Mouse (Mus musculus): ENCODE data around the gene Ankib1. TPM values are rescaled to one million over a fixed set of nuclear protein-coding genes. Genes with fewer than 3 reads are reported as not detected.
"Not testable (repeated sequence)": the region's sequence is repeated elsewhere in the genome, so short reads cannot be mapped to it uniquely, and the experiment has no call there.

Ankib1 gene
- polyA plus RNA-seq, 1 experiment from 2014 or later, result 15.6 TPM

- WGBS, result 92% methylated on average over 4 of the region's 4 CpGs
- H3K4me2 ChIP-seq, result no peak overlapping the region
- no peak overlapping the region for H3K27ac ChIP-seq
- H3K9ac ChIP-seq, result no peak overlapping the region
- H3K4me3 ChIP-seq, result no peak overlapping the region
- no peaks in the 10 kb centered on the region for H3K27me3 ChIP-seq
- ATAC-seq, result no peak
- H3K9me3 ChIP-seq (replicated peaks), result no peaks in the 10 kb centered on the region; the same call in 1 of the 2 replicates
- no peaks in the 10 kb centered on the region for H3K4me1 ChIP-seq
- no peaks in the 10 kb centered on the region for H3K36me3 ChIP-seq (ENCODE audit: poor library complexity, severe bottlenecking)
Observed at GRCm38 (mm10) chr5:3653801-3654200, 148.9 kb downstream of the Ankib1 start.

DNA sequence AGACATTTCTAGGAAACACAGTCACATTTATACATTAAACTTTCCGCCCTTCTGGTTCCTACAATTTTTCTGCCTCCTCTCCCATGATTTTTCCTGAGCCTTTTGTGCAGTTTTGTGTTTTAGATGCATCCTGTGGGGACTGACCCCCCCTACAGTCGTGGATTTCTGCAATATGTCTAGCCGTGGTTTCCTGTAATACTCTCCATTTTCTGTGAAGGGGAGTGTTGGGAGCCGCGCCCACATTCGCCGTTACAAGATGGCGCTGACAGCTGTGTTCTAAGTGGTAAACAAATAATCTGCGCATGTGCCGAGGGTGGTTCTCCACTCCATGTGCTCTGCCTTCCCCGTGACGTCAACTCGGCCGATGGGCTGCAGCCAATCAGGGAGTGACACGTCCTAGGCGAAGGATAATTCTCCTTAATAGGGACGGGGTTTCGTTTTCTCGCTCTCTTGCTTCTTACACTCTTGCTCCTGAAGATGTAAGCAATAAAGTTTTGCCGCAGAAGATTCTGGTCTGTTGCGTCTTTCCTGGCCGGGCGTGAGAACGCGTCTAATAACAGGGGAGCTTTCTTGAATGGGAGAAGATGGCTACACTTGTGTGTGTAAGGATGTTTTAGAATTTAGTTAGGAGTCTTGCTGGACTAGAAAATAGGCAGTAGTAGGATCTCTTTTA lies 149.7 kb downstream of the Ankib1 start:
- H3K4me3 ChIP-seq; H3K27me3 ChIP-seq; H3K4me1 ChIP-seq; H3K9ac ChIP-seq; H3K4me2 ChIP-seq; ATAC-seq; H3K27ac ChIP-seq; H3K36me3 ChIP-seq (ENCODE audit: poor library complexity, severe bottlenecking); H3K9me3 ChIP-seq (replicated peaks): not testable (repeated sequence)
- WGBS, result 93% methylated on average over 19 of the region's 25 CpGs

- no peaks in the 10 kb centered on the region for H3K36me3 ChIP-seq (ENCODE audit: poor library complexity, severe bottlenecking)
- ATAC-seq, result no peak
Observed at GRCm38 (mm10) chr5:3651621-3652020, 151.1 kb downstream of the Ankib1 start.

GRCm38 (mm10) chr5:3650881-3651280 lies 151.8 kb downstream of the Ankib1 start, which contains the start of gene Tmbim7:
Gene Tmbim7, plus strand, starts transcription at chr5:3651181.
- no peak within 1 kb of the TSS for H3K9ac ChIP-seq
- 63% methylated on average over 6 of the region's 6 CpGs for WGBS
- H3K4me3 ChIP-seq, result no peak within 1 kb of the TSS
- no peaks in the 10 kb centered on the region for H3K9me3 ChIP-seq (replicated peaks)
- no peaks in the 10 kb centered on the region for H3K36me3 ChIP-seq (ENCODE audit: poor library complexity, severe bottlenecking)
- H3K27me3 ChIP-seq, result no peaks in the 10 kb centered on the region
- no peak within 1 kb of the TSS for H3K27ac ChIP-seq
- no peak within 1 kb of the TSS for H3K4me2 ChIP-seq
- no peak for ATAC-seq
- peaks cover 7% of the 10 kb centered on the region for H3K4me1 ChIP-seq

More at GRCm38 (mm10) chr5:3651621-3652020, 151.1 kb downstream of the Ankib1 start:
- Histone ChIP-seq H3K27me3 (no peaks in the 10 kb centered on the region), H3K9ac (no peak overlapping the region), H3K4me1 (peaks cover 1% of the 10 kb centered on the region), H3K27ac (no peak overlapping the region), H3K9me3 (replicated peaks) (no peaks in the 10 kb centered on the region), H3K4me2 (no peak overlapping the region), H3K4me3 (no peak overlapping the region)
- WGBS, result 87% methylated on average over 5 of the region's 5 CpGs

DNA sequence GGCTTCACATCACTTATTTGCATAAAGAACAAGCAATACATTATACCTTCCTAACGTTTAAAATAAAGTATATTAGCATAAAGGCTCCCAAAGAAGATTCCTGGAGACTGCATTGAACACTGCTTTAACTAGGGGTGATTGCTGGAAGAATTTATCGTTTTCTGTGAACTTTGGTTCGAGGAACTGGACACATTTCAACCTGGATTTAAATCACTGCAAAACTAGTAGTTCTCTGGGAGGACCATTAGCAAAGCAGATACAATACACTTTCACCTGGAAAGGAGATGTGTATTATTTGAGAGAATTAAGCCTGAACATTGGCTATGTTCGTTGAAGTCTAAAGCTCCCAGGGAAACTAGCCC lies 153.9 kb downstream of the Ankib1 start:
- WGBS, result 75% methylated on average over 4 of the region's 4 CpGs
- Histone ChIP-seq H3K4me2 (no peak overlapping the region), H3K27me3 (no peaks in the 10 kb centered on the region), H3K36me3 (ENCODE audit: poor library complexity, severe bottlenecking) (peaks cover 9% of the 10 kb centered on the region), H3K27ac (no peak overlapping the region), H3K4me1 (peaks cover 13% of the 10 kb centered on the region), H3K9me3 (replicated peaks) (no peaks in the 10 kb centered on the region), H3K9ac (no peak overlapping the region), H3K4me3 (no peak overlapping the region)
- ATAC-seq, result no peak

GRCm38 (mm10) chr5:3648206-3648848 lies 154.4 kb downstream of the Ankib1 start:
- peak overlapping the region; percentile 90 for H3K4me3 ChIP-seq
- no peak overlapping the region for H3K27ac ChIP-seq
- peak; percentile 50 for ATAC-seq
- H3K9ac ChIP-seq, result no peak overlapping the region
- peak overlapping the region; percentile 28; the same call in 1 of the 2 replicates for H3K4me2 ChIP-seq
- peaks cover 13% of the 10 kb centered on the region for H3K36me3 ChIP-seq (ENCODE audit: poor library complexity, severe bottlenecking)
- peaks cover 13% of the 10 kb centered on the region for H3K4me1 ChIP-seq
- H3K27me3 ChIP-seq, result no peaks in the 10 kb centered on the region
- H3K9me3 ChIP-seq (replicated peaks), result no peaks in the 10 kb centered on the region
- 57% methylated on average over 4 of the region's 4 CpGs for WGBS

GRCm38 (mm10) chr5:3647708-3648121 lies 155.0 kb downstream of the Ankib1 start:
- Histone ChIP-seq H3K9ac (peak overlapping the region; percentile 87), H3K36me3 (ENCODE audit: poor library complexity, severe bottlenecking) (peaks cover 17% of the 10 kb centered on the region), H3K4me2 (peak overlapping the region; percentile 67), H3K4me1 (peaks cover 13% of the 10 kb centered on the region), H3K9me3 (replicated peaks) (no peaks in the 10 kb centered on the region), H3K4me3 (peak overlapping the region; percentile 90), H3K27me3 (no peaks in the 10 kb centered on the region), H3K27ac (peak overlapping the region; percentile 91)
- WGBS, result 0% methylated on average over 26 of the region's 46 CpGs
- ATAC-seq, result peak; percentile 97

DNA sequence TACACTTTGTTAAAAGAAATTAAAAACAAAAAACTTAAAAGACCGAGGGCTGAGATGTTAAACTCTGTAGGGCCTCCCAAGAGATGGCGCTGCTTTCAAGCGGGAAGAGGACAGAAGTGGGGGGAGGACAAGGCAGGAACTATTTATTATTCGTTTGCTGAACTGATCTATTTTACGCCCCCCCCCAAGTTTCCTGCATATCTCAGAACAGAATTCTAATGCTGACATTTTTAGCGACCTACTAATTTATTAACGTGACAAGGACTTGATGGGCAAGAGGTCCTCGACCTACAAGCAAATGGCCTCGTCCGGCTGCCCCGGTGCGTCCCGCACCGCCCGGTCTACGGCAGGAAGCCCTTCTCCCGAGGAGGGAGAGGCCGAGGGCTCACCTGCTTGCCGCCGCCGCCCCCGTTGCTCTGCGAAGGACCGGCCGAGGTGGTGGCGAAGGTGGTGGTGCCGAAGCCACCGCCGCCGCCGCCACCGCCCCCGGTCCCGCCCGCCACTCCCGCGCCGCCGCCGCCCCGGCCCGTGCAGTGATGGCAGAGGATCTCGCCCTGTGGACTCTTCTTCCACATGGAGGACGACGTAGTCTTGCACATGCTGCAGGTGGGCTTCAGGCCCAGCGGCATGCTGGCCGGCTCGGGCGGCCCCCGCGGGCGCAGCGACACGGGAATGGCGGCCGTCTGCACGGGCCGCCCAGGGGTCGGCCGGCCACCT lies 155.6 kb downstream of the Ankib1 start:
- H3K4me3 ChIP-seq, result peak overlapping the region; percentile 90
- WGBS, result under 1% methylated on average over 41 of the region's 60 CpGs
- H3K4me2 ChIP-seq, result peak overlapping the region; percentile 67
- H3K4me1 ChIP-seq, result peaks cover 13% of the 10 kb centered on the region
- peak; percentile 60 for ATAC-seq
- peak overlapping the region; percentile 87 for H3K9ac ChIP-seq
- peaks cover 19% of the 10 kb centered on the region for H3K36me3 ChIP-seq (ENCODE audit: poor library complexity, severe bottlenecking)
- no peaks in the 10 kb centered on the region for H3K27me3 ChIP-seq
- no peaks in the 10 kb centered on the region for H3K9me3 ChIP-seq (replicated peaks)
- peak overlapping the region; percentile 91 for H3K27ac ChIP-seq

DNA sequence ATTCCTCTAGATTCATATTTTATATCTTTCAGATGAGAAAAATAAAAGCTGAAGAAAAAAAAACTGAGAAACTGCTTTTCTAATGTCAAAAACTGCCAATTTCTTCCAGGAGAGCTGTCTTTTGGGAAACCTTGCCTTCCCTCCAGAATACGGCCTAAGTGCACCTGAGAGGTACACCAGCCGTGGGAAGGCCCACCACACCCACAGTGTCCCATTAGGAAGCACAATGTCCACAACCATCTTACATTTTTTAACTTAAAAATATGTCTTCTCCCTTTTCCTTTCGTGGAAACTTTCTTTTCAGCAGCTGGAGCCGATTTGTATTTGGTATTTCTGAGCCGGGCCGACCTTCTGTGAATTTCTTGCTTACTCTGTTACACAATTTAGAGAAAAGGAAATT lies 156.2 kb downstream of the Ankib1 start:
- Histone ChIP-seq H3K27ac (no peak overlapping the region), H3K4me3 (peak overlapping the region; percentile 90), H3K36me3 (ENCODE audit: poor library complexity, severe bottlenecking) (peaks cover 25% of the 10 kb centered on the region), H3K27me3 (no peaks in the 10 kb centered on the region), H3K9me3 (replicated peaks) (no peaks in the 10 kb centered on the region), H3K4me2 (peak overlapping the region; percentile 67), H3K9ac (peak overlapping the region; percentile 87), H3K4me1 (peaks cover 13% of the 10 kb centered on the region)
- ATAC-seq, result no peak
- 18% methylated on average over 6 of the region's 6 CpGs for WGBS

DNA sequence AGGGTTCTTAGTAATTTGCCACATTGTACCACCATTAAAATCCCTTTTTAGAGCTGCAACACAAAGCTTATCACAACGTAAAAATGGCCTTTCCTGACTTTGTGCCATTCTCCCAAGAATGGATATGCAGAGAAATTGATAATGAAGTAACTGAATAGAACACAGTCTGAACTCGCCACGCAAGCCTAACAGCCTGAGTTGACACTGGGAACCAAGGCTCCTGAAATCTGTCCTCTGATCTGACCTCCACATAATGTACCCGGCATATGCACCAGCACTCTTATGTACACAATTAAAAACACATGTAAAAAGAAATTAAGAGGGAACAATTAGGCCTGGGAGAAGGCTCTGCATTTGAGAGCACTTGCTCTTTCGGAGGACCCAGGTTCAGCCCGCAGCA lies 157.4 kb downstream of the Ankib1 start:
- no peak overlapping the region for H3K4me3 ChIP-seq
- peak overlapping the region; percentile 28 for H3K4me2 ChIP-seq
- no peak overlapping the region for H3K27ac ChIP-seq
- H3K9me3 ChIP-seq (replicated peaks), result no peaks in the 10 kb centered on the region
- H3K36me3 ChIP-seq (ENCODE audit: poor library complexity, severe bottlenecking), result peaks cover 36% of the 10 kb centered on the region
- WGBS, result 81% methylated on average over 6 of the region's 6 CpGs
- no peak overlapping the region for H3K9ac ChIP-seq
- H3K4me1 ChIP-seq, result peaks cover 13% of the 10 kb centered on the region
- H3K27me3 ChIP-seq, result no peaks in the 10 kb centered on the region
- ATAC-seq, result no peak

GRCm38 (mm10) chr5:3644621-3645020 lies 158.1 kb downstream of the Ankib1 start:
- Histone ChIP-seq H3K27ac (no peak overlapping the region), H3K9ac (no peak overlapping the region), H3K4me3 (no peak overlapping the region), H3K9me3 (replicated peaks) (no peaks in the 10 kb centered on the region), H3K36me3 (ENCODE audit: poor library complexity, severe bottlenecking) (peaks cover 40% of the 10 kb centered on the region), H3K27me3 (no peaks in the 10 kb centered on the region), H3K4me1 (peaks cover 13% of the 10 kb centered on the region), H3K4me2 (no peak overlapping the region)
- WGBS, result 98% methylated on average over 6 of the region's 6 CpGs
- ATAC-seq, result no peak
